Mouse (Mus musculus) CH12.LX (cell line): ENCODE measurements around the gene Kpna4. TPM values are rescaled to one million over a fixed set of nuclear protein-coding genes. Genes with fewer than 3 reads are reported as not detected.
A peak's percentile ranks its signal among the peaks of the same experiment; 100 is the strongest.

ENCODE experiments used
- DNase-seq: peaks from one replicate; pipeline ENCODE4 v3.0.0-alpha.2; 2013; ENCODE audit errors: extremely low read depth
- H3K27ac ChIP-seq: 2 replicates; pipeline ENCODE4 v1.5.1; 2012; ENCODE audit warnings: low read depth, mild to moderate bottlenecking, control low read depth, moderate library complexity; ENCODE audit not compliant: insufficient read depth
- H3K27me3 ChIP-seq: replicated peaks from 2 replicates; pipeline ENCODE3; 2012; ENCODE audit warnings: inconsistent platforms
- H3K36me3 ChIP-seq, 2 experiments: replicated peaks in 1 of 2; 2 replicates each; pipeline versions ENCODE3 to v1.6.1; 2012; ENCODE audit warnings: inconsistent platforms in 1 of 2, low read length in 1 of 2, mild to moderate bottlenecking in 1 of 2, mixed read lengths in 1 of 2, moderate library complexity in 1 of 2; ENCODE audit not compliant: control insufficient read depth in 1 of 2, insufficient read depth in 1 of 2
- H3K4me1 ChIP-seq, 2 experiments: 2 replicates each; pipeline ENCODE4 v1.6.1; 2012; ENCODE audit warnings: inconsistent platforms in 1 of 2, moderate library complexity in 1 of 2; ENCODE audit not compliant: insufficient read depth in 2 of 2, control insufficient read depth in 1 of 2
- H3K4me2 ChIP-seq: 2 replicates; pipeline ENCODE4 v1.6.1; 2012; ENCODE audit warnings: low read depth, mild to moderate bottlenecking, control low read depth; ENCODE audit not compliant: poor library complexity, insufficient read depth, severe bottlenecking
- H3K4me3 ChIP-seq, 3 experiments: fragments of 150-350 bp in 1 of 3; sonication (generic) in 1 of 3; replicated peaks in 1 of 3; 2 replicates each; pipeline versions ENCODE3 to v1.5.1; 2011 to 2012; ENCODE audit warnings: low read depth in 2 of 3, low read length in 2 of 3, mild to moderate bottlenecking in 2 of 3, moderate library complexity in 2 of 3, control low read depth in 1 of 3, improper control_type of control experiment in 1 of 3, inconsistent platforms in 1 of 3, mixed read lengths in 1 of 3; ENCODE audit not compliant: poor library complexity in 1 of 3
- H3K79me2 ChIP-seq: replicated peaks from 2 replicates; pipeline ENCODE4 v1.6.1; 2012; ENCODE audit warnings: mild to moderate bottlenecking, moderate library complexity; ENCODE audit not compliant: control insufficient read depth, poor library complexity, insufficient read depth, severe bottlenecking; ENCODE audit errors: extremely low read depth
- H3K9ac ChIP-seq: 2 replicates; pipeline ENCODE4 v1.6.1; 2012; ENCODE audit warnings: low read depth, mild to moderate bottlenecking, control low read depth, moderate library complexity; ENCODE audit not compliant: insufficient read depth
- H3K9me3 ChIP-seq: replicated peaks from 2 replicates; pipeline ENCODE3; 2012; ENCODE audit warnings: low read length, inconsistent platforms, mixed read lengths
- CHD1 ChIP-seq: IDR thresholded peaks from 2 replicates; pipeline ENCODE4 v1.6.1; 2012; ENCODE audit warnings: low read depth, low read length, improper control_type of control experiment, inconsistent platforms
- CHD2 ChIP-seq: IDR thresholded peaks from 2 replicates; pipeline ENCODE4 v1.6.1; 2011; ENCODE audit warnings: low read length, improper control_type of control experiment
- CTCF ChIP-seq, 2 experiments: IDR thresholded peaks in 1 of 2; conservative IDR thresholded peaks in 1 of 2; 2 replicates each; pipeline ENCODE4 v1.5.1; 2011 to 2012; ENCODE audit warnings: low read depth in 2 of 2, low read length in 2 of 2, improper control_type of control experiment in 1 of 2, inconsistent platforms in 1 of 2, mild to moderate bottlenecking in 1 of 2, moderate library complexity in 1 of 2
- E2F4 ChIP-seq: IDR thresholded peaks from 2 replicates; pipeline ENCODE4 v1.6.1; 2011; ENCODE audit warnings: low read depth, low read length, improper control_type of control experiment; ENCODE audit not compliant: insufficient replicate concordance
- EP300 ChIP-seq: IDR thresholded peaks from 2 replicates; pipeline ENCODE4 v1.6.1; 2011; ENCODE audit warnings: low read length, improper control_type of control experiment
- HCFC1 ChIP-seq: IDR thresholded peaks from 2 replicates; pipeline ENCODE4 v1.6.1; 2012; ENCODE audit warnings: low read depth, mild to moderate bottlenecking, inconsistent platforms, low read length, improper control_type of control experiment
- JUN ChIP-seq: IDR thresholded peaks from 2 replicates; pipeline ENCODE4 v1.6.1; 2011; ENCODE audit warnings: low read depth, mild to moderate bottlenecking, low read length, improper control_type of control experiment, moderate library complexity; ENCODE audit not compliant: insufficient read depth
- KAT2A ChIP-seq: IDR thresholded peaks from 2 replicates; pipeline ENCODE4 v1.6.1; 2012; ENCODE audit warnings: low read length, improper control_type of control experiment, inconsistent platforms; ENCODE audit not compliant: insufficient replicate concordance
- MAFK ChIP-seq: IDR thresholded peaks from 2 replicates; pipeline ENCODE4 v1.6.1; 2011; ENCODE audit warnings: low read length, improper control_type of control experiment; ENCODE audit not compliant: insufficient replicate concordance
- MAZ ChIP-seq: IDR thresholded peaks from 2 replicates; pipeline ENCODE4 v1.6.1; 2012; ENCODE audit warnings: low read depth, mild to moderate bottlenecking, inconsistent platforms, low read length, improper control_type of control experiment, moderate library complexity
- MYC ChIP-seq: IDR thresholded peaks from 2 replicates; pipeline ENCODE4 v1.6.1; 2011; ENCODE audit warnings: low read depth, mild to moderate bottlenecking, improper control_type of control experiment, low read length
- NELFE ChIP-seq: IDR thresholded peaks from 2 replicates; pipeline ENCODE4 v1.6.1; 2011; ENCODE audit warnings: low read depth, low read length, improper control_type of control experiment
- POLR2A ChIP-seq: IDR thresholded peaks from 2 replicates; pipeline ENCODE4 v1.6.1; 2011; ENCODE audit warnings: low read depth, mild to moderate bottlenecking, improper control_type of control experiment, low read length
- SMC3 ChIP-seq: IDR thresholded peaks from 2 replicates; pipeline ENCODE4 v1.6.1; 2011; ENCODE audit warnings: low read depth, low read length, improper control_type of control experiment
- TCF12 ChIP-seq: IDR thresholded peaks from 2 replicates; pipeline ENCODE4 v1.6.1; 2014; ENCODE audit warnings: low read depth, mild to moderate bottlenecking, inconsistent platforms, low read length, improper control_type of control experiment
- ZC3H11A ChIP-seq: IDR thresholded peaks from 2 replicates; pipeline ENCODE4 v1.6.1; 2012; ENCODE audit warnings: low read depth, mild to moderate bottlenecking, inconsistent platforms, low read length, improper control_type of control experiment
- ZKSCAN1 ChIP-seq: IDR thresholded peaks from 2 replicates; pipeline ENCODE4 v1.6.1; 2012; ENCODE audit warnings: low read depth, inconsistent platforms, low read length, improper control_type of control experiment, borderline replicate concordance
- ZMIZ1 ChIP-seq: IDR thresholded peaks from 2 replicates; pipeline ENCODE4 v1.6.1; 2012; ENCODE audit warnings: low read depth, mild to moderate bottlenecking, inconsistent platforms, low read length, improper control_type of control experiment
- ZNF384 ChIP-seq: IDR thresholded peaks from 2 replicates; pipeline ENCODE4 v1.6.1; 2012; ENCODE audit warnings: low read depth, low read length, improper control_type of control experiment, inconsistent platforms
- dilution Hi-C: fragments of 300-500 bp; cut with MboI; formaldehyde crosslinking; loops from 2 replicates; pipeline ENCODE4 v1.14.3; 2020; ENCODE audit warnings: low sequenced_read_pairs; ENCODE audit not compliant: extremely low pct_unique_long_range_greater_than_20kb, extremely low pct_ligation_motif_present
- in situ Hi-C: fragments of 300-500 bp; cut with MboI; formaldehyde crosslinking; loops from 3 replicates; pipeline ENCODE4 v1.14.3; 2019; ENCODE audit warnings: low sequenced_read_pairs, low pct_ligation_motif_present, low pct_unique_long_range_greater_than_20kb, mixed read lengths
- polyA plus RNA-seq: library from polyadenylated mRNA; unstranded; fragments of >175 nt; gene quantifications from 2 replicates; pipeline ENCODE4 v1.2.1, GENCODE M21; 2012; ENCODE audit warnings: low read depth; ENCODE audit not compliant: insufficient read length
- total RNA-seq, 2 experiments: library from RNA; depleted of rRNA; stranded (reverse); fragments of 300-350 nt in 1 of 2; fragments of >200 nt in 1 of 2; gene quantifications; 2 replicates each; pipeline ENCODE4 v1.2.3; 2012 to 2014

Gene Kpna4
- total and polyA plus RNA-seq, 3 experiments, result 16.9 to 54.0 (median 25.7) TPM

DNA sequence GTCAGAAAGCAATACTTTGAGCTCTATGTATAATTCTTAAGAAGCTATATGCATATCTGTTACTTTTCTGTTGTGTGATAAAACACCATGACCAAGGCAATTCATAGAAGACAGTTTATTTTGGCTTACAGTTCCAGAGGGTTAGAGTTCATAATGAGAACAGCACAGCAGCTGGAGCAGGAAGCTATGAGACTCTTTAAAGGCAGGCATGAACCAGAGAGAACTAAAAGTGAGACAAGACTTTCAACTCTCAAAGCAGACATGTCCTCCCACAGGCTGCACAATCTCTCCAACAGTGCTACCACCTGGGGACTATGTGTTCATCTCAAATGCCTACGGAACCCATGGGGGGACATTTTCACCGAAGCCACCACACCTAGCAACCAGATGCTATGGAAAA, 86.8 kb downstream of the Kpna4 start:
- Histone ChIP-seq H3K27me3 (no peaks in the 10 kb centered on the region), H3K27ac (no peak overlapping the region)
- in situ Hi-C loops (no loop called here), dilution Hi-C loops (no loop called here)
- TF ChIP-seq HCFC1, result no peak
- TF ChIP-seq MAZ, result no peak
- TF ChIP-seq POLR2A, result no peak
- TF ChIP-seq EP300, result no peak
- TF ChIP-seq ZKSCAN1, result no peak
- TF ChIP-seq NELFE, result no peak
- TF ChIP-seq TCF12, result no peak
- TF ChIP-seq CHD1, result no peak
- no peak for TF ChIP-seq JUN
- TF ChIP-seq SMC3, result no peak
- TF ChIP-seq ZC3H11A, result no peak
- no peak for TF ChIP-seq KAT2A
- TF ChIP-seq MAFK, result no peak
- TF ChIP-seq CHD2, result no peak
- TF ChIP-seq MYC, result no peak
- TF ChIP-seq, all 38 proteins: peak for 0
- H3K4me2 ChIP-seq, result no peak overlapping the region
- peaks cover 27% of the 10 kb centered on the region for H3K79me2 ChIP-seq
- no peak for DNase-seq
- H3K9me3 ChIP-seq, result peaks cover 3% of the 10 kb centered on the region
- H3K4me3 ChIP-seq, result peak overlapping the region in 1 of 3 experiments; percentile 9
- peaks cover 9 to 30% of the 10 kb centered on the region in 2 experiments for H3K36me3 ChIP-seq
- H3K4me1 ChIP-seq, result peaks cover 0 to 13% of the 10 kb centered on the region in 2 experiments; a peak in 2 of 4 replicates
- no peak overlapping the region for H3K9ac ChIP-seq

- Histone ChIP-seq H3K36me3 (peaks cover 55 to 92% of the 10 kb centered on the region in 2 experiments), H3K9me3 (no peaks in the 10 kb centered on the region), H3K4me3 (no peak overlapping the region), H3K4me1 (no peaks in the 10 kb centered on the region), H3K27me3 (no peaks in the 10 kb centered on the region), H3K4me2 (no peak overlapping the region), H3K79me2 (peaks cover 4% of the 10 kb centered on the region; the same call in 1 of the 2 replicates), H3K9ac (no peak overlapping the region), H3K27ac (no peak overlapping the region)
- no peak for TF ChIP-seq CHD1
- TF ChIP-seq E2F4, result no peak
- TF ChIP-seq CTCF (conservative IDR thresholded peaks at IDR 0.05 in 1 of 2, IDR thresholded peaks at IDR 0.05 in 1 of 2; ENCODE audit: low read depth in 2 of 2, low read length in 2 of 2), result peak in 1 of 2 experiments; percentile 24; a peak in 1 of 4 replicates
- TF ChIP-seq MAZ, result no peak
- TF ChIP-seq ZMIZ1, result no peak
- no peak for TF ChIP-seq ZKSCAN1
- TF ChIP-seq ZNF384, result peak; percentile 79
- no peak for TF ChIP-seq EP300
- dilution Hi-C loops (no loop called here), in situ Hi-C loops (no loop called here)
- no peak for DNase-seq
These were observed 100.7 kb downstream of the Kpna4 start for GRCm38 (mm10) chr3:69026133-69026783.
